Mouse (Mus musculus): ENCODE measurements around the gene Mmrn2.

The Mmrn2 gene

GRCm38 (mm10) chr14:34375415-34375904, at the start of gene Mmrn2:
Mmrn2 (plus strand) TSS chr14:34375465.
- DNase-seq, result peak; percentile 92

- no peak for DNase-seq
These were observed 48.7 kb upstream of the Mmrn2 start for GRCm38 (mm10) chr14:34326606-34327005.

- no peak for DNase-seq
These were observed 47.6 kb upstream of the Mmrn2 start for GRCm38 (mm10) chr14:34327618-34328017.

- peak; percentile 23 for DNase-seq
These were observed 44.6 kb upstream of the Mmrn2 start for GRCm38 (mm10) chr14:34330657-34331158.

- no peak for DNase-seq
These were observed 43.4 kb upstream of the Mmrn2 start for GRCm38 (mm10) chr14:34331886-34332285.

- peak; percentile 81 for DNase-seq
These were observed 42.8 kb upstream of the Mmrn2 start for GRCm38 (mm10) chr14:34332476-34332875.

- no peak for DNase-seq
These were observed 35.8 kb upstream of the Mmrn2 start for GRCm38 (mm10) chr14:34339446-34339845.

- DNase-seq, result peak; percentile 6
These were observed 33.3 kb upstream of the Mmrn2 start for GRCm38 (mm10) chr14:34341993-34342392.

- DNase-seq, result peak; percentile 83
These were observed 32.2 kb upstream of the Mmrn2 start for GRCm38 (mm10) chr14:34343078-34343477.

GRCm38 (mm10) chr14:34344361-34344760, 30.9 kb upstream of the Mmrn2 start:
- peak; percentile 66 for DNase-seq

GRCm38 (mm10) chr14:34345771-34346566, 29.3 kb upstream of the Mmrn2 start:
- DNase-seq, result no peak

GRCm38 (mm10) chr14:34347084-34347483, 28.2 kb upstream of the Mmrn2 start:
- DNase-seq, result peak; percentile 71

GRCm38 (mm10) chr14:34348301-34348700, 27.0 kb upstream of the Mmrn2 start:
- peak; percentile 73 for DNase-seq

- DNase-seq, result peak; percentile 71
These were observed 26.3 kb upstream of the Mmrn2 start for GRCm38 (mm10) chr14:34349007-34349406.

GRCm38 (mm10) chr14:34351660-34352059, 23.6 kb upstream of the Mmrn2 start:
- no peak for DNase-seq

GRCm38 (mm10) chr14:34352523-34352922, 22.7 kb upstream of the Mmrn2 start:
- peak; percentile 57 for DNase-seq

GRCm38 (mm10) chr14:34353326-34353725, 21.9 kb upstream of the Mmrn2 start:
- no peak for DNase-seq

GRCm38 (mm10) chr14:34354456-34354855, 20.8 kb upstream of the Mmrn2 start:
- no peak for DNase-seq

- peak; percentile 85 for DNase-seq
These were observed 20.0 kb upstream of the Mmrn2 start, which contains the start of gene Fam25c for GRCm38 (mm10) chr14:34355301-34355700. Fam25c (minus strand) TSS chr14:34355433.

- DNase-seq, result peak; percentile 92
These were observed 17.4 kb upstream of the Mmrn2 start for GRCm38 (mm10) chr14:34357671-34358455.

GRCm38 (mm10) chr14:34359676-34360244, 15.5 kb upstream of the Mmrn2 start:
- DNase-seq, result no peak

GRCm38 (mm10) chr14:34360251-34360650, 15.0 kb upstream of the Mmrn2 start:
- no peak for DNase-seq

GRCm38 (mm10) chr14:34362135-34362534, 13.1 kb upstream of the Mmrn2 start:
- DNase-seq, result no peak

Data from heart, adult 11 months (tissue).